Mouse (Mus musculus) urinary bladder, postnatal 4 days (tissue): ENCODE measurements around the gene Ap5z1.

ENCODE experiments used
- DNase-seq, 2 experiments: peaks; one replicate each; pipeline ENCODE4 v3.0.0; 2021 to 2022; ENCODE audit warnings: low spot score in 2 of 2

The Ap5z1 gene

DNA sequence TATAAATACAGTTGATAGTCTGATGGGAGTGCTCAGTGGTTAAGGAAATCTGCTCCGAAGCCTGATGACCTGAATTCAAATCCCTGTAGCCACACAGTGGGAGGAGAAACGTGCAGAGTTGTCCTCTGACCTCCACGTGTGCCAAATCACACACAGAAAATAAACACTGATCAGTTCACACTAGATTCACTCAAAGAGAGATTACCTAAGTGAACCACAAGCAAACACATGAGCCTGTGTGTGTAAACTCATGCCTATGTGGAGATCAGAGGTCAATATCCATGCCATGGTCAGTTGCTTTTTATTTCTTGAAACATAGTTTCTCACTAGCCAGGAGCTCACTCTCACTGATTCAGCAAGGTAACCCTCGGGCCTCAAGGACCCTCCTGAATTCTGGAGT, 56.6 kb downstream of the Ap5z1 start:
- no peak for DNase-seq

DNA sequence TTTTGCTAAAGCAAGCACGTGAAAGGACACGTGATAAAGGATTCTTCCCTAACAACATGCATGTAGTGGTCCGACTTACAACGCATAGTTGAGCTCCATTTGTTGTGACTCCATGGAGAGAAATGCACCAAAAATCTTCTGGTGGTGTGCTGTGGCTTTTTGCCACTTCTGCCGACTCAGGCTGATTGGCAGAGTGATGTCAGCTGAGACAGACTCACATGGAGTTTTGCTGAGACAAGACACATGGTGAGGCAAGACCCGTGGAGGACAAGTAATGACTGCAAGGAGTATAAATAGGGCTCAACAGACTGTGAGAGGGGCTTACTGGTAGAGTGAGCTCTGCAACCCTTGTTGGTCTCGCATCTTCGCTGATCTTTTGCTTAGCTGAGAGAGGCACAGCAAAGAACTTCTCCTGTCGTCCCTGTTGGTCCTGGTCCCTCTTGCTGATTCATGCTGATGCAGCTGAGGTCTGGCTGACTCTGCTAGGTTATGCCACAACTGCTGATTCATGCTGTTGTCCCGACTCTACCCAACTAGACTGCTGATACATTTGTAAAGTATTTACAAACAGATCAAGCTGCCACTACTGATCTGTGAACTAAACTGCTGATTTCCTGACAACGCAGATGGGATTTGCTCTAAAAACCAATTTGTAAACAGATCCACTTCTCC, 57.6 kb downstream of the Ap5z1 start:
- DNase-seq = no peak

DNA sequence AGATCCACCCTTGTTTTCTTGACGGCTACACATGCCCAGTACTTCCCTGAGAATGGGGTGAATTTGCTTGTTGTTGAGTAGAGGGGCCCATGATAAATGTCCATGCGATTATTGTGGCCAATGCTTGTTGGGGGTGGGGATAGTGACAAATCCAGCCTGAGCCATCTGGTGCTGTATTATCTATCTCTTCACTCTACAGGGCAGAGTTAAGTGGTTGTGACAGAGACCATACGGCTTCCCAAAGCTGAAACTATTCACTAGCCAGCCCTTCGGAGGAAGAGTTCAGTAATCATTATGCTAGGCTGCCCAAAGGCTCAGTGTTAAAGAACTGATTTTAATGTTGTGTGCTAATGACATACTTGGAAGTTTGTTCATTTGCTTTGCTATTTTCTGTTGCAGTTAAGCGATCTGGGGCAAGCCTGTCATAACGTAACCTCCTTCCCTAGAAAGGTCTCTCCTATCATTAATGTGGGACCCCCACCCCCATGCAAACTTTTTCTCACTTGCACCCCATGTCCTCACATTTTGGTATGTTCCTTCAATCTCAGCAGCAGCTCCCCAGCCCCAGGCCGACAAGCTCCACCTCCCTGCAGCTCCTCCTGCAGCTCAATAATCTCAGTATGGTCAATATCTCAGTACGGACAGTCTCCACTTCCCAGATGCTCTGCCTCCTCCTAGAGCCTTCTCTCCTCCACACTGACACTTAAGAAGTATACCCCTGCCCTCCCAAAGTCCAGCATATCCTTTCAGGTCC, 61.1 kb downstream of the Ap5z1 start:
- no peak for DNase-seq
